Comparison of ENCODE assay signal across 8 mouse cellular contexts in the genomic region with DNA sequence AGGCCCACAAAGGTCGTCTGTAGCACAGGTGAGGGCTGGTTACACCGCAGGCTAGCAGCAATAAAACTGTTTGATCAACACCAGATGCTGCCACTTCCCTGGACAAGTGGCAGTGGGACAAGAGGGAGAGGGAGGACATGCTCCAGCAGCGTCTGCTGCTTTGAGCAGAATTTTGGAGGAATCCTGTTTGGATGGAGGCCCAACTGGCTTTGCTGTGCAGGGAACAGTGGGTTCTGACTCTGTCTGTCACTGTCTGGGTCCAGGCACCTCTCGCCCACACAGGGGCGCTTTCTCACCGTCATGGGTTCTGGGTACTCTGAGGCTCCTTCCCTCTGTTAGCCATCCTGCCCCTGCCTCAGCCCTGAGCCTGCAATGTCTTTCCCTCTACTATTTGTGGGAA.
DNase-seq lines count a peak whose midpoint lies in the region; ATAC-seq lines count a peak whose summit lies in the region.

No protein-coding gene starts in this region.

- ATAC-seq in forebrain, embryonic 13.5 days, result peak; percentile 74
- peak; percentile 64 for ATAC-seq in hindbrain, embryonic 12.5 days (ENCODE audit: low FRiP score)
- ATAC-seq in midbrain, embryonic 13.5 days, result peak; percentile 89

- peaks cover 16% of the 10 kb centered on the region; the same call in 1 of the 2 replicates for H3K4me1 ChIP-seq in forebrain, embryonic 13.5 days
- H3K4me1 ChIP-seq in forebrain, embryonic 10.5 days, result peaks cover 9% of the 10 kb centered on the region; the same call in 1 of the 2 replicates
- no peaks in the 10 kb centered on the region for H3K4me1 ChIP-seq in hindbrain, embryonic 12.5 days
- peaks cover 5% of the 10 kb centered on the region; the same call in 1 of the 2 replicates for H3K4me1 ChIP-seq in midbrain, embryonic 13.5 days (replicated peaks)

- H3K27ac ChIP-seq in forebrain, embryonic 13.5 days, result no peak overlapping the region
- no peak overlapping the region for H3K27ac ChIP-seq in forebrain, embryonic 10.5 days
- H3K27ac ChIP-seq in hindbrain, embryonic 12.5 days, result no peak overlapping the region
- no peak overlapping the region for H3K27ac ChIP-seq in midbrain, embryonic 13.5 days

- 61% methylated on average over 6 of the region's 6 CpGs for WGBS in forebrain, embryonic 13.5 days
- WGBS in forebrain, embryonic 10.5 days, result 54% methylated on average over 6 of the region's 6 CpGs
- WGBS in hindbrain, embryonic 12.5 days, result 49% methylated on average over 6 of the region's 6 CpGs
- WGBS in midbrain, embryonic 13.5 days, result 50% methylated on average over 6 of the region's 6 CpGs

- H3K36me3 ChIP-seq in forebrain, embryonic 13.5 days (ENCODE audit: poor library complexity, severe bottlenecking), result no peaks in the 10 kb centered on the region
- no peaks in the 10 kb centered on the region for H3K36me3 ChIP-seq in forebrain, embryonic 10.5 days (replicated peaks)
- no peaks in the 10 kb centered on the region for H3K36me3 ChIP-seq in hindbrain, embryonic 12.5 days
- H3K36me3 ChIP-seq in midbrain, embryonic 13.5 days, result no peaks in the 10 kb centered on the region

- no peak overlapping the region for H3K9ac ChIP-seq in forebrain, embryonic 13.5 days
- no peak overlapping the region for H3K9ac ChIP-seq in hindbrain, embryonic 12.5 days
- no peak overlapping the region for H3K9ac ChIP-seq in midbrain, embryonic 13.5 days (replicated peaks)

- no peak for DNase-seq in forebrain, embryonic 10.5 days (ENCODE audit: extremely low spot score, low spot score)
- DNase-seq in ZHBTc4 (ENCODE audit: low read depth, low spot score), result peak; percentile 17
- DNase-seq in thymus, postnatal 0 days (ENCODE audit: low spot score), result no peak
- no peak for DNase-seq in layer of hippocampus, adult 8-10 months (ENCODE audit: low spot score in 2 of 2)
- no peak for DNase-seq in heart, adult 8-10 months (ENCODE audit: low spot score)

- no peaks in the 10 kb centered on the region for H3K27me3 ChIP-seq in forebrain, embryonic 13.5 days
- no peaks in the 10 kb centered on the region for H3K27me3 ChIP-seq in forebrain, embryonic 10.5 days (ENCODE audit: poor library complexity, severe bottlenecking)
- H3K27me3 ChIP-seq in hindbrain, embryonic 12.5 days, result no peaks in the 10 kb centered on the region
- H3K27me3 ChIP-seq in midbrain, embryonic 13.5 days, result no peaks in the 10 kb centered on the region

- H3K9me3 ChIP-seq in forebrain, embryonic 13.5 days (replicated peaks), result no peaks in the 10 kb centered on the region
- H3K9me3 ChIP-seq in forebrain, embryonic 10.5 days, result no peaks in the 10 kb centered on the region
- H3K9me3 ChIP-seq in hindbrain, embryonic 12.5 days (replicated peaks), result no peaks in the 10 kb centered on the region
- no peaks in the 10 kb centered on the region for H3K9me3 ChIP-seq in midbrain, embryonic 13.5 days

- H3K4me2 ChIP-seq in forebrain, embryonic 13.5 days, result no peak overlapping the region
- no peak overlapping the region for H3K4me2 ChIP-seq in hindbrain, embryonic 12.5 days (replicated peaks)
- no peak overlapping the region for H3K4me2 ChIP-seq in midbrain, embryonic 13.5 days (replicated peaks)

- H3K4me3 ChIP-seq in forebrain, embryonic 13.5 days, result no peak overlapping the region
- H3K4me3 ChIP-seq in forebrain, embryonic 10.5 days, result no peak overlapping the region
- no peak overlapping the region for H3K4me3 ChIP-seq in hindbrain, embryonic 12.5 days
- no peak overlapping the region for H3K4me3 ChIP-seq in midbrain, embryonic 13.5 days (replicated peaks)
